ENCODE assay signal across 8 mouse cellular contexts in genomic region chr9:75221420-75222287, GRCm38 (mm10). TPM values are rescaled to one million over a fixed set of nuclear protein-coding genes. Genes with fewer than 3 reads are reported as not detected.
DNase-seq lines count a peak whose midpoint lies in the region; ATAC-seq lines count a peak whose summit lies in the region.

No protein-coding gene starts in this region.

- H3K27ac ChIP-seq in heart, embryonic 16.5 days (ENCODE audit: low read length): peak overlapping the region; percentile 9; the same call in 1 of the 2 replicates
- H3K27ac ChIP-seq in liver, embryonic 12.5 days: no peak overlapping the region
- no peak overlapping the region for H3K27ac ChIP-seq in stomach, embryonic 15.5 days

- no peak for DNase-seq in heart, adult 9 months (ENCODE audit: low spot score in 2 of 2)
- DNase-seq in Muller cell, postnatal 12 days (ENCODE audit: inconsistent ontology term): peak; percentile 79
- DNase-seq in fibroblast of lung, adult 2 months (ENCODE audit: low read depth): peak; percentile 89
- DNase-seq in cerebellum, adult 11-12 months: no peak
- no peak for DNase-seq in right cerebral cortex, postnatal 36 days (ENCODE audit: low spot score in 2 of 2)

- H3K4me2 ChIP-seq in heart, embryonic 16.5 days (ENCODE audit: low read depth, low read length): no peak overlapping the region
- no peak overlapping the region for H3K4me2 ChIP-seq in liver, embryonic 12.5 days
- H3K4me2 ChIP-seq in stomach, embryonic 15.5 days: no peak overlapping the region

- H3K36me3 ChIP-seq in heart, embryonic 16.5 days (ENCODE audit: control insufficient read depth, insufficient read depth): peaks cover 3% of the 10 kb centered on the region; the same call in 1 of the 2 replicates
- no peaks in the 10 kb centered on the region for H3K36me3 ChIP-seq in liver, embryonic 12.5 days
- H3K36me3 ChIP-seq in stomach, embryonic 15.5 days: no peaks in the 10 kb centered on the region

- peak; percentile 86 for ATAC-seq in heart, embryonic 16.5 days (replicated peaks; ENCODE audit: extremely low read depth, insufficient read depth, low FRiP score)
- peak; percentile 79 for ATAC-seq in liver, embryonic 12.5 days
- peak; percentile 71 for ATAC-seq in stomach, embryonic 15.5 days (ENCODE audit: insufficient read depth, low FRiP score, low read depth)

- H3K4me1 ChIP-seq in heart, embryonic 16.5 days (ENCODE audit: control insufficient read depth, insufficient read depth, low read length): no peaks in the 10 kb centered on the region
- H3K4me1 ChIP-seq in liver, embryonic 12.5 days: no peaks in the 10 kb centered on the region; the same call in 1 of the 2 replicates
- H3K4me1 ChIP-seq in stomach, embryonic 15.5 days: no peaks in the 10 kb centered on the region

- H3K27me3 ChIP-seq in heart, embryonic 16.5 days (ENCODE audit: control insufficient read depth, insufficient read depth, low read length): no peaks in the 10 kb centered on the region
- H3K27me3 ChIP-seq in liver, embryonic 12.5 days (replicated peaks): no peaks in the 10 kb centered on the region
- no peaks in the 10 kb centered on the region for H3K27me3 ChIP-seq in stomach, embryonic 15.5 days (replicated peaks)

- no peak overlapping the region for H3K9ac ChIP-seq in heart, embryonic 16.5 days (ENCODE audit: low read length)
- H3K9ac ChIP-seq in liver, embryonic 12.5 days: no peak overlapping the region
- no peak overlapping the region for H3K9ac ChIP-seq in stomach, embryonic 15.5 days

- WGBS in heart, embryonic 16.5 days: 42% methylated on average over 10 of the region's 10 CpGs
- WGBS in liver, embryonic 12.5 days (ENCODE audit: insufficient replicate concordance): 43% methylated on average over 10 of the region's 10 CpGs
- WGBS in stomach, embryonic 15.5 days: 55% methylated on average over 10 of the region's 10 CpGs

- no peak overlapping the region for H3K4me3 ChIP-seq in heart, embryonic 16.5 days (ENCODE audit: low read length)
- no peak overlapping the region for H3K4me3 ChIP-seq in liver, embryonic 12.5 days
- no peak overlapping the region for H3K4me3 ChIP-seq in stomach, embryonic 15.5 days (replicated peaks)

- H3K9me3 ChIP-seq in heart, embryonic 16.5 days (replicated peaks; ENCODE audit: control insufficient read depth, low read length): no peaks in the 10 kb centered on the region
- H3K9me3 ChIP-seq in liver, embryonic 12.5 days (replicated peaks): no peaks in the 10 kb centered on the region
- H3K9me3 ChIP-seq in stomach, embryonic 15.5 days: no peaks in the 10 kb centered on the region

RNA-seq across cellular contexts. Expression of gene Myo5c, which starts 10.2 kb away (rescaled TPM):
- polyA plus RNA-seq in heart, embryonic 16.5 days (2015; fragmentation: Nextera tagmentation; extraction: Ambion mirVana): 2.5 and 4.7 TPM in 2 replicates
- polyA plus RNA-seq in liver, embryonic 12.5 days (2016; fragmentation: Nextera tagmentation; extraction: Ambion mirVana): 0.41 and 0.49 TPM in 2 replicates
- polyA plus RNA-seq in stomach, embryonic 15.5 days (2015; fragmentation: Nextera tagmentation; extraction: Ambion mirVana): 11.3 and 12.4 TPM in 2 replicates

Comparison
In these comparisons a context has a peak if more than half of its experiments do, and no peak if none do; other contexts are left out.
1. DNase-seq: peak in Muller cell, postnatal 12 days (single experiment) and fibroblast of lung, adult 2 months (single experiment); none in heart, adult 9 months (0 of 2), cerebellum, adult 11-12 months (single experiment) and right cerebral cortex, postnatal 36 days (0 of 2).
2. Peak in every context shown above with its lines, with median percentiles within 50 percentile points of each other: ATAC-seq.